Mouse (Mus musculus): Measurements from ENCODE around the gene Gm572. TPM values are rescaled to one million over a fixed set of nuclear protein-coding genes. Genes with fewer than 3 reads are reported as not detected.

Gm572 gene
- total and polyA plus RNA-seq, 3 experiments = not detected

GRCm38 (mm10) chr4:148710446-148710845 is 67.3 kb downstream of the Gm572 start:
- no peaks in the 10 kb centered on the region; a peak in 1 of 4 replicates for H3K27me3 ChIP-seq (ENCODE audit: control insufficient read depth in 1 of 2, insufficient read depth in 2 of 2, low read length in 2 of 2)
- no peak overlapping the region for H3K27ac ChIP-seq (ENCODE audit: control insufficient read depth, low read depth, low read length)
- peaks cover 0 to 9% of the 10 kb centered on the region in 2 experiments; a peak in 2 of 4 replicates for H3K4me1 ChIP-seq (ENCODE audit: control insufficient read depth in 1 of 2, insufficient read depth in 2 of 2, low read length in 2 of 2)
- no peaks in the 10 kb centered on the region for H3K9me3 ChIP-seq (replicated peaks; ENCODE audit: insufficient read depth, low read length)
- TF ChIP-seq USF2 (IDR thresholded peaks at IDR 0.05; ENCODE audit: borderline replicate concordance in 1 of 2, insufficient read depth in 1 of 2, low read depth in 1 of 2, low read length in 2 of 2) (no peak), ZMIZ1 (IDR thresholded peaks at IDR 0.05; ENCODE audit: low read depth, low read length) (no peak), ZNF384 (IDR thresholded peaks at IDR 0.05; ENCODE audit: low read depth, low read length) (no peak), SIN3A (IDR thresholded peaks at IDR 0.05; ENCODE audit: low read length) (no peak), GATA1 (IDR thresholded peaks at IDR 0.05; ENCODE audit: low read depth, low read length) (no peak), MEF2A (IDR thresholded peaks at IDR 0.05; ENCODE audit: extremely low read depth, insufficient replicate concordance, low read depth, low read length, poor library complexity, severe bottlenecking) (no peak), RAD21 (IDR thresholded peaks at IDR 0.05; ENCODE audit: low read depth, low read length) (no peak), MYC (IDR thresholded peaks at IDR 0.05; ENCODE audit: low read depth, low read length) (no peak), NELFE (IDR thresholded peaks at IDR 0.05; ENCODE audit: low read depth, low read length) (no peak), JUND (IDR thresholded peaks at IDR 0.05; ENCODE audit: low read depth, low read length) (no peak), KAT2A (conservative IDR thresholded peaks at IDR 0.05; ENCODE audit: low read depth, low read length) (no peak), GABPA (IDR thresholded peaks at IDR 0.05; ENCODE audit: low read depth, low read length) (no peak), MAX (IDR thresholded peaks at IDR 0.05; ENCODE audit: low read length) (no peak), ETS1 (IDR thresholded peaks at IDR 0.05; ENCODE audit: low read depth, low read length) (no peak), POLR2AphosphoS2 (IDR thresholded peaks at IDR 0.05; ENCODE audit: low read length) (no peak), SMC3 (IDR thresholded peaks at IDR 0.05; ENCODE audit: low read depth, low read length) (no peak), TCF12 (IDR thresholded peaks at IDR 0.05; ENCODE audit: low read depth, low read length) (no peak), MXI1 (IDR thresholded peaks at IDR 0.05; ENCODE audit: low read depth, low read length) (no peak), ELF1 (IDR thresholded peaks at IDR 0.05; ENCODE audit: low read depth, low read length) (no peak), MYB (IDR thresholded peaks at IDR 0.05; ENCODE audit: low read depth, low read length) (no peak)
- no peak overlapping the region for H3K9ac ChIP-seq (ENCODE audit: control insufficient read depth, low read depth, low read length, poor library complexity, severe bottlenecking)
- no peaks in the 10 kb centered on the region for H3K79me2 ChIP-seq (ENCODE audit: control insufficient read depth, insufficient read depth, low read length, poor library complexity)
- H3K36me3 ChIP-seq (ENCODE audit: control insufficient read depth in 1 of 2, insufficient read depth in 2 of 2, low read length in 2 of 2) = no peaks in the 10 kb centered on the region; a peak in 1 of 4 replicates
- no peak overlapping the region for H3K4me3 ChIP-seq (ENCODE audit: control insufficient read depth in 1 of 2, insufficient read depth in 1 of 2, low read depth in 2 of 2, low read length in 2 of 2)
- DNase-seq (ENCODE audit: low read depth, low spot score) = peak; percentile 56

DNA sequence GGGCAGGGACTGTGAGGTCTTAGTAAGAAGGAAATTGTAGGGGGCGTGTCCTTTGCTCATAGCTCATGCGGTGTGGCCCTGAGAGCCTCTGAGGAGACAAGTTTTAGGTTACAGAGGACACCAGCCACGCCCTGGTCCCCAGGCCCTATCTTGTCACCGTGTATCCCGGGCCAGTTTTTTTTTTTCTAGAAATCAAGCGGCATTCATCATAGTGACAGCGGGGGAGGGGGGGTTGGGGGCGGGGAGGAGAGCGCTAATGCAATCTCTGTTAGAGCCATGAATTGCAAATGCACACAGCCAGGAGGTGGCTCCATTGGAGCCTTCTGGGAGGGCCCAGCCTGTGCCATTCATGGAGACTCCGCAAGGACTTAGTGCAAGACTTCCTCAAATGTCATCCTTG is 68.2 kb downstream of the Gm572 start:
- peak; percentile 36 for DNase-seq (ENCODE audit: low read depth, low spot score)
- Histone ChIP-seq H3K27ac (ENCODE audit: control insufficient read depth, low read depth, low read length) (no peak overlapping the region), H3K79me2 (ENCODE audit: control insufficient read depth, insufficient read depth, low read length, poor library complexity) (no peaks in the 10 kb centered on the region), H3K27me3 (ENCODE audit: control insufficient read depth in 1 of 2, insufficient read depth in 2 of 2, low read length in 2 of 2) (no peaks in the 10 kb centered on the region; a peak in 1 of 4 replicates), H3K4me1 (ENCODE audit: control insufficient read depth in 1 of 2, insufficient read depth in 2 of 2, low read length in 2 of 2) (peaks cover 0 to 9% of the 10 kb centered on the region in 2 experiments; a peak in 2 of 4 replicates), H3K4me3 (ENCODE audit: control insufficient read depth in 1 of 2, insufficient read depth in 1 of 2, low read depth in 2 of 2, low read length in 2 of 2) (no peak overlapping the region), H3K36me3 (ENCODE audit: control insufficient read depth in 1 of 2, insufficient read depth in 2 of 2, low read length in 2 of 2) (no peaks in the 10 kb centered on the region; a peak in 1 of 4 replicates), H3K9ac (ENCODE audit: control insufficient read depth, low read depth, low read length, poor library complexity, severe bottlenecking) (no peak overlapping the region), H3K9me3 (replicated peaks; ENCODE audit: insufficient read depth, low read length) (no peaks in the 10 kb centered on the region)
- no peak for TF ChIP-seq MAFK (IDR thresholded peaks at IDR 0.05; ENCODE audit: borderline replicate concordance, low read depth, low read length)
- TF ChIP-seq ZNF384 (IDR thresholded peaks at IDR 0.05; ENCODE audit: low read depth, low read length) = peak; percentile 32; the same call in 1 of the 2 replicates

Measured in MEL (cell line).